Mouse (Mus musculus): ENCODE data around the gene Rab37. TPM values are rescaled to one million over a fixed set of nuclear protein-coding genes. Genes with fewer than 3 reads are reported as not detected.

Gene Rab37
- polyA plus RNA-seq, 1 experiment: 1.1 TPM

GRCm38 (mm10) chr11:115100741-115101140 lies 9.5 kb downstream of the Rab37 start:
- Histone ChIP-seq H3K4me3 (replicated peaks; ENCODE audit: extremely low read depth, low read depth, low read length) (no peak overlapping the region), H3K4me1 (ENCODE audit: control insufficient read depth, insufficient read depth, low read length) (no peaks in the 10 kb centered on the region)
- WGBS: 66% methylated on average over 7 of the region's 7 CpGs
- TF ChIP-seq POLR2A (IDR thresholded peaks at IDR 0.05; ENCODE audit: borderline replicate concordance, extremely low read depth, low read depth, low read length) (no peak), CTCF (IDR thresholded peaks at IDR 0.05; ENCODE audit: insufficient read depth, low read length) (no peak)
- no peak for DNase-seq

GRCm38 (mm10) chr11:115101615-115102051 lies 10.4 kb downstream of the Rab37 start:
- Histone ChIP-seq H3K4me3 (replicated peaks; ENCODE audit: extremely low read depth, low read depth, low read length) (no peak overlapping the region), H3K4me1 (ENCODE audit: control insufficient read depth, insufficient read depth, low read length) (no peaks in the 10 kb centered on the region)
- TF ChIP-seq CTCF (IDR thresholded peaks at IDR 0.05; ENCODE audit: insufficient read depth, low read length) (no peak), POLR2A (IDR thresholded peaks at IDR 0.05; ENCODE audit: borderline replicate concordance, extremely low read depth, low read depth, low read length) (no peak)
- no peak for DNase-seq
- WGBS: 42% methylated on average over 6 of the region's 6 CpGs

- Histone ChIP-seq H3K4me1 (ENCODE audit: control insufficient read depth, insufficient read depth, low read length) (no peaks in the 10 kb centered on the region), H3K4me3 (replicated peaks; ENCODE audit: extremely low read depth, low read depth, low read length) (no peak overlapping the region)
- no peak for TF ChIP-seq POLR2A (IDR thresholded peaks at IDR 0.05; ENCODE audit: borderline replicate concordance, extremely low read depth, low read depth, low read length)
- no peak for TF ChIP-seq CTCF (IDR thresholded peaks at IDR 0.05; ENCODE audit: insufficient read depth, low read length)
- WGBS: 94% methylated on average over 9 of the region's 9 CpGs
- no peak for DNase-seq
These were observed 10.9 kb downstream of the Rab37 start for GRCm38 (mm10) chr11:115102116-115102515.

GRCm38 (mm10) chr11:115103470-115104413 lies 12.5 kb downstream of the Rab37 start:
- DNase-seq: no peak
- TF ChIP-seq POLR2A (IDR thresholded peaks at IDR 0.05; ENCODE audit: borderline replicate concordance, extremely low read depth, low read depth, low read length) (no peak), CTCF (IDR thresholded peaks at IDR 0.05; ENCODE audit: insufficient read depth, low read length) (no peak)
- Histone ChIP-seq H3K4me1 (ENCODE audit: control insufficient read depth, insufficient read depth, low read length) (no peaks in the 10 kb centered on the region), H3K4me3 (replicated peaks; ENCODE audit: extremely low read depth, low read depth, low read length) (no peak overlapping the region)
- WGBS: 77% methylated on average over 25 of the region's 25 CpGs

GRCm38 (mm10) chr11:115104769-115105563 lies 13.7 kb downstream of the Rab37 start:
- no peak overlapping the region for H3K4me3 ChIP-seq (replicated peaks; ENCODE audit: extremely low read depth, low read depth, low read length)
- H3K4me1 ChIP-seq (ENCODE audit: control insufficient read depth, insufficient read depth, low read length): no peaks in the 10 kb centered on the region
- TF ChIP-seq CTCF (IDR thresholded peaks at IDR 0.05; ENCODE audit: insufficient read depth, low read length) (no peak), POLR2A (IDR thresholded peaks at IDR 0.05; ENCODE audit: borderline replicate concordance, extremely low read depth, low read depth, low read length) (no peak)
- WGBS: 77% methylated on average over 8 of the region's 8 CpGs
- no peak for DNase-seq

DNA sequence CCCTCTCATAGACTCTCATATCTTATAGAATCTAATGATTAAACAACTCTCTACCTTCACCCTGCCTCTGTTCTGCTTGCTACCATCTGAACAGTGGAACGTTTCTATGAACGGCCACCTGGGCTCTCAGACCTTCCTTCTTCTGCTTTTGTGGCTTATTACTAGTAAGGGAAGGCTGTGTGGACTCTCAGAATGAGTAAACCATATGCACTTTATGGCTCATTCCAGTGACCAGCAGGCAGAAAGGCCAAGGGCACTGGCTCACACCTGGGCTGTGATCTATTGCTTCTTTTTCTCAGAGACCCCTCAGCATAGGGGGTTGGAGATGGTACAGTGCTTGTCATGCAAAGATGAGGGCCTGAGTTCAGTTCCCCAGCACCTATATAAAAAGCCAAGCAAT lies 15.4 kb downstream of the Rab37 start:
- DNase-seq: no peak
- 73% methylated on average over 2 of the region's 2 CpGs for WGBS
- no peak overlapping the region for H3K4me3 ChIP-seq (replicated peaks; ENCODE audit: extremely low read depth, low read depth, low read length)
- H3K4me1 ChIP-seq (ENCODE audit: control insufficient read depth, insufficient read depth, low read length): no peaks in the 10 kb centered on the region
- no peak for TF ChIP-seq CTCF (IDR thresholded peaks at IDR 0.05; ENCODE audit: insufficient read depth, low read length)

GRCm38 (mm10) chr11:115107403-115107916 lies 16.2 kb downstream of the Rab37 start:
- 26% methylated on average over 4 of the region's 4 CpGs for WGBS
- no peak for TF ChIP-seq POLR2A (IDR thresholded peaks at IDR 0.05; ENCODE audit: borderline replicate concordance, extremely low read depth, low read depth, low read length)
- no peak for TF ChIP-seq CTCF (IDR thresholded peaks at IDR 0.05; ENCODE audit: insufficient read depth, low read length)
- H3K4me3 ChIP-seq (replicated peaks; ENCODE audit: extremely low read depth, low read depth, low read length): no peak overlapping the region
- H3K4me1 ChIP-seq (ENCODE audit: control insufficient read depth, insufficient read depth, low read length): no peaks in the 10 kb centered on the region
- DNase-seq: no peak

GRCm38 (mm10) chr11:115108176-115108575 lies 16.9 kb downstream of the Rab37 start:
- WGBS: 86% methylated on average over 8 of the region's 8 CpGs

DNA sequence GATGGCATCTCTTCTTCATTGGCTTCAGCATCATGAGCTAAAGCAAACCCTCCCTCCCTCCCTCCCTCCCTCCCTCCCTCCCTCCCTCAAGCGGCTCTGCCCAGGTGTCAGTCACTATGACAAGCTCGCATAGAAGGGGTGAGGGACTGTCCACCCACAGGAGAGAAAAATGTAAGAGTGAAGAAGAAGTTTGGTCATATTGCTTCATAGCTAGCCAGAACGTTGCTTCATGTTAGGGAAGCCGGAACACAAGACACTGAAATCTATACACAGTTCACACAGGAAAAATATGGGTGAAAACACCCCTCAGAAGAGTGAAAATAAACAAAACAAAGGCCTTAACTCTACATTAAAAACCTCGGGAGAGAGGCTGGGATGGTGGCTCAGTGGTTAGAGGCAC lies 19.0 kb downstream of the Rab37 start:
- DNase-seq: no peak
- Histone ChIP-seq H3K4me1 (ENCODE audit: control insufficient read depth, insufficient read depth, low read length) (no peaks in the 10 kb centered on the region), H3K4me3 (replicated peaks; ENCODE audit: extremely low read depth, low read depth, low read length) (no peak overlapping the region)
- no peak for TF ChIP-seq CTCF (IDR thresholded peaks at IDR 0.05; ENCODE audit: insufficient read depth, low read length)
- 64% methylated on average over 4 of the region's 5 CpGs for WGBS

More at GRCm38 (mm10) chr11:115108176-115108575, 16.9 kb downstream of the Rab37 start:
- no peak for TF ChIP-seq POLR2A (IDR thresholded peaks at IDR 0.05; ENCODE audit: borderline replicate concordance, extremely low read depth, low read depth, low read length)
- TF ChIP-seq CTCF (IDR thresholded peaks at IDR 0.05; ENCODE audit: insufficient read depth, low read length): no peak
- H3K4me3 ChIP-seq (replicated peaks; ENCODE audit: extremely low read depth, low read depth, low read length): no peak overlapping the region
- H3K4me1 ChIP-seq (ENCODE audit: control insufficient read depth, insufficient read depth, low read length): no peaks in the 10 kb centered on the region
- DNase-seq: no peak
